Mouse (Mus musculus): Measurements from ENCODE around the gene Ppp1r9a. TPM values are rescaled to one million over a fixed set of nuclear protein-coding genes. Genes with fewer than 3 reads are reported as not detected.

Ppp1r9a gene
- polyA plus RNA-seq, 1 experiment from 2014 or later, result 18.7 TPM

GRCm38 (mm10) chr6:5119181-5119910 is 216.6 kb downstream of the Ppp1r9a start:
- no peaks in the 10 kb centered on the region for H3K36me3 ChIP-seq
- no peak overlapping the region for H3K9ac ChIP-seq
- no peak overlapping the region for H3K4me3 ChIP-seq
- H3K4me2 ChIP-seq, result no peak overlapping the region
- no peak for ATAC-seq (ENCODE audit: borderline replicate concordance, extremely low read depth, low FRiP score, low TSS enrichment)
- H3K4me1 ChIP-seq, result no peaks in the 10 kb centered on the region
- no peaks in the 10 kb centered on the region for H3K27me3 ChIP-seq
- H3K27ac ChIP-seq, result no peak overlapping the region
- no peaks in the 10 kb centered on the region for H3K9me3 ChIP-seq
- 74% methylated on average over 15 of the region's 15 CpGs for WGBS

GRCm38 (mm10) chr6:5120229-5120628 is 217.5 kb downstream of the Ppp1r9a start:
- no peaks in the 10 kb centered on the region for H3K27me3 ChIP-seq
- H3K4me3 ChIP-seq, result no peak overlapping the region
- no peaks in the 10 kb centered on the region for H3K36me3 ChIP-seq
- no peaks in the 10 kb centered on the region for H3K9me3 ChIP-seq
- no peak overlapping the region for H3K9ac ChIP-seq
- no peak for ATAC-seq (ENCODE audit: borderline replicate concordance, extremely low read depth, low FRiP score, low TSS enrichment)
- no peak overlapping the region for H3K27ac ChIP-seq
- WGBS, result 52% methylated on average over 3 of the region's 3 CpGs
- no peak overlapping the region for H3K4me2 ChIP-seq
- H3K4me1 ChIP-seq, result no peaks in the 10 kb centered on the region

- Histone ChIP-seq H3K4me3 (no peak overlapping the region), H3K9ac (no peak overlapping the region), H3K27me3 (no peaks in the 10 kb centered on the region), H3K4me2 (no peak overlapping the region), H3K36me3 (peaks cover 3% of the 10 kb centered on the region; the same call in 1 of the 2 replicates), H3K9me3 (no peaks in the 10 kb centered on the region), H3K27ac (no peak overlapping the region), H3K4me1 (no peaks in the 10 kb centered on the region)
- WGBS, result 87% methylated on average over 14 of the region's 14 CpGs
- no peak for ATAC-seq (ENCODE audit: borderline replicate concordance, extremely low read depth, low FRiP score, low TSS enrichment)
Observed at GRCm38 (mm10) chr6:5129364-5130093, 226.8 kb downstream of the Ppp1r9a start.

- Histone ChIP-seq H3K9ac (no peak overlapping the region), H3K27ac (no peak overlapping the region), H3K4me2 (no peak overlapping the region), H3K4me1 (no peaks in the 10 kb centered on the region), H3K36me3 (peaks cover 5% of the 10 kb centered on the region; the same call in 1 of the 2 replicates), H3K9me3 (no peaks in the 10 kb centered on the region), H3K4me3 (no peak overlapping the region), H3K27me3 (no peaks in the 10 kb centered on the region)
- WGBS, result 41% methylated on average over 6 of the region's 6 CpGs
- ATAC-seq (ENCODE audit: borderline replicate concordance, extremely low read depth, low FRiP score, low TSS enrichment), result no peak
Observed at GRCm38 (mm10) chr6:5134986-5135385, 232.3 kb downstream of the Ppp1r9a start.

- no peaks in the 10 kb centered on the region for H3K9me3 ChIP-seq
- H3K4me1 ChIP-seq, result no peaks in the 10 kb centered on the region
- H3K27ac ChIP-seq, result no peak overlapping the region
- no peaks in the 10 kb centered on the region for H3K27me3 ChIP-seq
- H3K4me3 ChIP-seq, result no peak overlapping the region
- no peak overlapping the region for H3K4me2 ChIP-seq
- H3K9ac ChIP-seq, result no peak overlapping the region
- 79% methylated on average over 6 of the region's 6 CpGs for WGBS
- peaks cover 5% of the 10 kb centered on the region; the same call in 1 of the 2 replicates for H3K36me3 ChIP-seq
- no peak for ATAC-seq (ENCODE audit: borderline replicate concordance, extremely low read depth, low FRiP score, low TSS enrichment)
Observed at GRCm38 (mm10) chr6:5136046-5136445, 233.3 kb downstream of the Ppp1r9a start.

- whole genome bisulfite sequencing, result 88% methylated on average over 12 of the region's 12 CpGs
- ATAC-seq (ENCODE audit: borderline replicate concordance, extremely low read depth, low FRiP score, low TSS enrichment), result no peak
- Histone ChIP-seq H3K27me3 (no peaks in the 10 kb centered on the region), H3K36me3 (peaks cover 5% of the 10 kb centered on the region; the same call in 1 of the 2 replicates), H3K4me1 (no peaks in the 10 kb centered on the region), H3K4me2 (no peak overlapping the region), H3K27ac (no peak overlapping the region), H3K9me3 (no peaks in the 10 kb centered on the region), H3K4me3 (no peak overlapping the region), H3K9ac (no peak overlapping the region)
Observed at GRCm38 (mm10) chr6:5138875-5139631, 236.3 kb downstream of the Ppp1r9a start.

GRCm38 (mm10) chr6:5139666-5140065 is 236.9 kb downstream of the Ppp1r9a start:
- H3K36me3 ChIP-seq, result peaks cover under 1% of the 10 kb centered on the region; the same call in 1 of the 2 replicates
- 89% methylated on average over 9 of the region's 9 CpGs for WGBS
- no peaks in the 10 kb centered on the region for H3K4me1 ChIP-seq
- no peaks in the 10 kb centered on the region for H3K27me3 ChIP-seq
- H3K9me3 ChIP-seq, result no peaks in the 10 kb centered on the region
- H3K27ac ChIP-seq, result no peak overlapping the region
- H3K9ac ChIP-seq, result no peak overlapping the region
- no peak overlapping the region for H3K4me2 ChIP-seq
- ATAC-seq (ENCODE audit: borderline replicate concordance, extremely low read depth, low FRiP score, low TSS enrichment), result no peak
- no peak overlapping the region for H3K4me3 ChIP-seq

GRCm38 (mm10) chr6:5147488-5148142 is 244.9 kb downstream of the Ppp1r9a start:
- H3K4me2 ChIP-seq, result no peak overlapping the region
- no peaks in the 10 kb centered on the region for H3K27me3 ChIP-seq
- H3K9ac ChIP-seq, result no peak overlapping the region
- no peaks in the 10 kb centered on the region for H3K9me3 ChIP-seq
- H3K4me1 ChIP-seq, result peaks cover 19% of the 10 kb centered on the region
- 68% methylated on average over 13 of the region's 13 CpGs for WGBS
- no peak overlapping the region for H3K27ac ChIP-seq
- no peak for ATAC-seq (ENCODE audit: borderline replicate concordance, extremely low read depth, low FRiP score, low TSS enrichment)
- no peaks in the 10 kb centered on the region for H3K36me3 ChIP-seq
- H3K4me3 ChIP-seq, result no peak overlapping the region

GRCm38 (mm10) chr6:5149941-5150340 is 247.2 kb downstream of the Ppp1r9a start:
- Histone ChIP-seq H3K36me3 (no peaks in the 10 kb centered on the region), H3K27me3 (no peaks in the 10 kb centered on the region), H3K4me3 (no peak overlapping the region), H3K4me1 (peaks cover 19% of the 10 kb centered on the region), H3K9ac (no peak overlapping the region), H3K9me3 (no peaks in the 10 kb centered on the region), H3K27ac (no peak overlapping the region), H3K4me2 (no peak overlapping the region)
- no peak for ATAC-seq (ENCODE audit: borderline replicate concordance, extremely low read depth, low FRiP score, low TSS enrichment)
- WGBS, result 85% methylated on average over 2 of the region's 2 CpGs

GRCm38 (mm10) chr6:5151171-5151570 is 248.5 kb downstream of the Ppp1r9a start:
- Histone ChIP-seq H3K4me3 (no peak overlapping the region), H3K9ac (no peak overlapping the region), H3K27ac (no peak overlapping the region), H3K9me3 (no peaks in the 10 kb centered on the region), H3K36me3 (no peaks in the 10 kb centered on the region), H3K4me1 (peaks cover 19% of the 10 kb centered on the region), H3K27me3 (no peaks in the 10 kb centered on the region), H3K4me2 (no peak overlapping the region)
- 38% methylated on average over 4 of the region's 4 CpGs for WGBS
- ATAC-seq (ENCODE audit: borderline replicate concordance, extremely low read depth, low FRiP score, low TSS enrichment), result no peak

- ATAC-seq (ENCODE audit: borderline replicate concordance, extremely low read depth, low FRiP score, low TSS enrichment), result no peak
- WGBS, result 55% methylated on average over 2 of the region's 2 CpGs
- H3K27ac ChIP-seq, result no peak overlapping the region
- no peaks in the 10 kb centered on the region for H3K9me3 ChIP-seq
- peaks cover 19% of the 10 kb centered on the region for H3K4me1 ChIP-seq
- no peak overlapping the region for H3K4me3 ChIP-seq
- no peak overlapping the region for H3K9ac ChIP-seq
- no peak overlapping the region for H3K4me2 ChIP-seq
- no peaks in the 10 kb centered on the region for H3K36me3 ChIP-seq
- no peaks in the 10 kb centered on the region for H3K27me3 ChIP-seq
Observed at GRCm38 (mm10) chr6:5152185-5152584, 249.5 kb downstream of the Ppp1r9a start.

All from lung, embryonic 15.5 days (tissue).